Mouse (Mus musculus) gastrocnemius, postnatal 14 days (tissue): ENCODE measurements at regions not wholly inside any gene's neighbourhood (a gene's known extent, or its start where the extent isn't known, plus 50 kb on each side); places are given as distances from the start of the nearest gene placed in this dataset.

Experiments used
- DNase-seq: peaks from one replicate; pipeline ENCODE4 v3.0.0; 2021; ENCODE audit warnings: mixed read lengths
- intact Hi-C: fragments of 180-260 bp; cut with DNase I; formaldehyde crosslinking; loops from one replicate; pipeline ENCODE4 v1.15.1; 2025; ENCODE audit warnings: low total_unique reads

DNA sequence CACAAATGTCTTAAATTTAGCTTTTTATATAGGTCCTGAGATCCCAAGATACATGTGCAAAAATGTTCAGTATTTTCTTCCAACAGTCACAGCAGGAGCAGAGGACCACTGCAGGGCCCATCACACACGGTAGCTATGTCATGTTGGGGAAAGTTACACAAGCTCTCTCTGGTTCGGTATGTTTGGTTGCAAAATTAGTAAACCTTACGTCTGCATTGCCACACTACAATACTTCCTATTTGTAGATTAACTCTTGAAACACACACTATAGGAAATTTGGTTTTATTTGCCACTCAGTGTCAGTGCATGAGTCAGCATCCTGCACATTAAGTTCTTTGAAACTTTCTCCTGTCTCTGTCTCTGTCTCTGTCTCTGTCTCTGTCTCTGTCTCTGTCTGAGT is 82.0 kb downstream of the Cth start:
- intact Hi-C loops, result no loop called here
- no peak for DNase-seq

GRCm38 (mm10) chr3:157841164-157841719 is 83.6 kb downstream of the Cth start:
- intact Hi-C loops, result no loop called here
- no peak for DNase-seq

DNA sequence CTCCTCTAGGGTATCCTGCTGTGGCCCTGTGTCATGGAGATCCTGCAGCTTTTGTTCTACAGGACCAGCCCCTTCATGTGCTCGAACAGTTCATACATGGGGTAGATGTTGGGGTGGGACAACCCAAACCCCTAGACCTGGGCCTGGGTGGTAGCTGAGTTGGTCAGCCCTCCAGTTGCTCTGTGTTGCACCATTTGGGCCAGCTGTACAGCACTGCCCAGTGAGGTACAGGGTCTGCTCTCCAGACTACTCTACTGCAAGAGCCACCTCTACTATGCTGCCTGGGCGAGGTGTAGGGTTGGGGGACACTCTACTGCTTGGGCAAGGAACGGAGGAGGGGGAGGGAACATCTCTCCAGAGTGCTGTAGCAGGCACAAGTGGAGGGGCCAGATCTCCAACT is 120.6 kb downstream of the Cth start:
- intact Hi-C loops, result no loop called here
- DNase-seq, result no peak

- no peak for DNase-seq
- intact Hi-C loops, result no loop called here
Observed at GRCm38 (mm10) chr3:157803356-157803755, 121.5 kb downstream of the Cth start.

DNA sequence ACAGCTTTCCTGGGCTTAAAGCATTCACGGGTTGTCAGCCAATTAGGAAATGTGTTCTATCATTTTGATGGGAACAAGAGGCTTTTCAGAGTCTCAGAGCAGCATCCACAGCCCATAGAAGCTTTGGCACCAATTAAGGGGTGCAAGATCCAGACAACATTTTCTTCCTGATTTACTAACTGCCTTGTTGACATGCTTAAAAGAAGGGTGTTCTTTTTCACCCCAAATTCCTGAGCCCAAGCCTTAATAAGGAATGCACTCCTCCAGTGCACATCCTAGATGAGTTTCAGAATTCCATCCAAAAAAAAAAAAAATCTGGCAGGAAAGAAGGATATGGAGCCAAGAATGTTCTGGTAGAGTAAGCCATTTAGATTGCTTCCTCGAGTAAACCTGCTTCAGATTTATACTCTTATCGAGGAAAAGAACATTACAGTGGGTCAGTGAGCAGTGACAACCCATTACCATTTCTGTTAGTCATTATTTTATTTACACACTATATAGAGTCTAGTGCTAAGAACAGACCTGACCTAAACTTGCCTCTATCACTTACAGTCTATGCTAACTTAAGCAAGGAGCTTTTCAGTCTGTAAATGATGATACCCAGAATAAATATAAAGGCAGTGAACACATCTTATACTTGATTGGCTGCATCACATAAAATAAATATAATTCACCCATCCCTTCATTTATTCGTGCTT is 137.2 kb downstream of the Cth start:
- intact Hi-C loops, result no loop called here

DNA sequence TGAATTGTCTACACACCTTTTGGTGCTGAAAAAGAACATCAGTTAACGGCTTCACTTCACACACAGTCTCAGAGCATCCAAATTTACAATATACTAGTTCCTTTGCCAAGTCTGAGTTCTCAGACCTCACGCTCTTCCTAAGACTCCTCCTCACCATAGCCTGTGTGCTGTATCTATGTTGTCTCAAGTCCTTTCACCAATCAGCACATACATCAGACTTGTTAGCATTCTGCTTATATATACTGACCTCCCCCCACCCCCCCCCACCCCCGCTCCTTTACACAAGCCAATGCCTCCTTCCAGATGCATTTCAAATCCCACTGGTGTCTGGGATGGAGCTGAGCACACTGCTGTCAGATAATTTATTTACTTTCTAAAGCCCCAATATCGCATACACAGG is 143.8 kb downstream of the Cth start:
- intact Hi-C loops, result no loop called here
- DNase-seq, result no peak

More for the DNA sequence above, 137.2 kb downstream of the Cth start:
- DNase-seq, result no peak

DNA sequence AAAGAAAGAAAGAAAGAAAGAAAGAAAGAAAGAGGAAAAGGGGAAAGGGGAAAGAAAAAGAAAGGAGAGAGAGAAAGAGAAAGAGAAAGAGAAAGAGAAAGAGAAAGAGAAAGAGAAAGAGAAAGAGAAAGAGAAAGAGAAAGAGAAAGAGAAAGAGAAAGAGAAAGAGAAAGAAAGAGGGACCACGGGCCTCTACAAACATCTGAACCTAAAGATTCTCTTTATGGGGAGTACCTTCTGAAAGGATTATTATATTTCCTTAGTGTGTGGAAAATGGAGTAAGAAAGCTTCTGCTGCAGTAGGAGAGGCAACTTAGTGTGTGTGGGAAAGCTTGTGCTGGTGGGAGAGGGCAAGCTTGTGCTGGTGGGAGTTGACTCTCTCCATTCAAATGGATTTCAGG is 147.1 kb downstream of the Cth start:
- DNase-seq, result no peak
- intact Hi-C loops, result no loop called here

- intact Hi-C loops, result no loop called here
- no peak for DNase-seq
Observed at GRCm38 (mm10) chr3:157763487-157764199, 161.2 kb downstream of the Cth start.

DNA sequence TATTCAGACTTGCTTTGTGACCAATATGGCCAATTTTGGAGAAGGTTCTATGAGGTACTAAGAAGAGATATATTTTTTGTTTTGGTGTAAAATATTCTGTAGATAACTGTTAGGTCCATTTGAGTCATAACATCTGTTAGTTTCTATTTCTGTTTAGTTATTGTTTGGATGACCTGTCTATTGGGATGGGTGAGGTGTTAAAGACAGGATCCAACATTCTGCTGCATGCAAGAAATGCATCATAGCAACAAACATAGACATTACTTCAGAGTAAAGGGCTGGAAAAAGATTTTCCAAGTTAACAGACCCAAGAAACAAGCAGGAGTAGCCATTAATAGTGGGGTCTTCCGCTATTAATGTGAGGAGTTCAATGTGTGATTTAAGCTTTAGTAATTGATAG is 165.0 kb downstream of the Cth start:
- intact Hi-C loops, result no loop called here
- DNase-seq, result no peak

- intact Hi-C loops, result no loop called here
- no peak for DNase-seq
Observed at GRCm38 (mm10) chr3:157754826-157755225, 170.1 kb downstream of the Cth start.

GRCm38 (mm10) chr3:157750266-157750665 is 174.6 kb downstream of the Cth start:
- intact Hi-C loops, result no loop called here
- no peak for DNase-seq

DNA sequence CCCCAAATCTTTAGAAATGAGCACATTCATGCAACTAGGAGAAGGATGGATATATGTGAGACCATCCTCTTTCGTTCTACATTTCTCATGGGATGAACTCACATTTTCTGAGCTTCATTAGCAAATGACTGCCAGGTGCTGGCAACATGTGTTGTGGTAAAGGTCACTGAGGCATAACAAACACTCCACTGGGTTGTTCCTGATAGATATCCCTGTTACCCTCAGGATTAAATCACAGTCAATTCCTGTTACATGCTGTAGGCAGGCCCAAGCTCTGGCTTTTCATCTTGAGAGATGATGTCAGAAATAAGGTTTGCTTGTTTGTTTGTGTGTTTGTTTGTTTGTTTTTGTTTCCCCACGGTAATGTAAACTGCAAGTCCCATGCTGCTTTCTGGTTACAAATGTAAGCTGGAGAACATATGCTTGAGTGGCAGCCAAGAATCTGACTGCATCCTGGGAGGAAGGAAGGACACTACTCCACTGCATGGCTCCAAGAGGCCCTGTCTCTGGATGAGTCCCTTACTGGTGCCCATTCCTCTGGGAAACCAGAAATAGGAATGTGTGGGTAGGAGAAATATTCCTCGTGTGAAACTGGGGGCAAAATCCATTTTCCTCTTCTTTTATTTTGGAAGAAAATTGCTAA is 176.4 kb downstream of the Cth start:
- DNase-seq, result no peak
- intact Hi-C loops, result no loop called here

DNA sequence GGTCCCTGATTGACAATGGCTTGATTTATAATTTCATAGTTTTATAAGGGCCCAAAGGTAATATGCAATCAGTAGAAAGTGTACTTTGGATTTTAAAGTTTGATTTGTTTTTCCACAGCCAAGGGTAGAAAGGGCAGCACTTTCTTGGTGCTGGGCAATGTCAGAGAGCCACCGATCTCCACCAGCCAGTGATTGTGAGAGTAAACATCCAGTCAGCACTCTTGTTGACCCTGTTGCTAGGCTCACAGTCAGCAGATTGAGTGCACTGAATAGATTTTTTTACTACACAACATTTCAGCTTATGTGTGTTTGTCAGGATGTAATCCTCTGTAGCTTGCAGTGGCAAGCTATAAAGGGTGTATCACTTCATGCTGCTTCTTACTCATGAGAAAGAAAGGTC is 176.3 kb downstream of the Ptger3 start:
- intact Hi-C loops, result no loop called here
- no peak for DNase-seq

DNA sequence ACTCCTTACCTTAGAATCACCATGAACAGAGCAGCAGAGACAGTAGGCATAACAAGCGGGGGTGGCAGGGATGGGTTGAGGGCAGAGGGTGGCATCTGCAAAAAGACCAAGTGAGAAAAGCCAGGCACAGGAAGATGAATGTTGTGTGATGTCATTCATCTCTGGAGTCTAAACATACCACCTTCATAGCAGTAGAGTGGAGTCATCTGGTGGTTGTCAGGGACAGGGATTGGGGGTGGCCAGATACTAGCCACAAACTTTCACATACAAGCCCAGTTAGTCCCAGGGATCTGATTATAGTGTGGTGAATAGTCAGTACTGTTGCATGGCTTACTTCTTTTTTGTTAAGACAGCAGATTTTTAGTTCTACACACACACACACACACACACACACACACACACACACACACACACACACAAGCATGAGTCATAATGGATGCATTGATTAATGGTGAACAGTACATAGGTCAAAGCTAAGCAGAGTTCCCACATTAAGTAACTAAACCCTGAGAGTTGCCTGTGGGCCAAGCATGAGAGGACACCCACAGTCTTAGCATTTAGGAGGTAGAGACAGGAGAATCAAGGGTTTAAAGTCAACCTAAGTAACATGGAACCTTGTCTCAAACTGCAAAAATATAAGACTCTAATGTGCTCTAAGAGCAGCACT is 173.1 kb downstream of the Ptger3 start:
- intact Hi-C loops, result no loop called here
- no peak for DNase-seq

GRCm38 (mm10) chr3:157732136-157732940 is 165.6 kb downstream of the Ptger3 start:
- no peak for DNase-seq
- intact Hi-C loops, result no loop called here

- no peak for DNase-seq
- intact Hi-C loops, result no loop called here
Observed at GRCm38 (mm10) chr3:157729711-157730367, 163.1 kb downstream of the Ptger3 start.

- intact Hi-C loops, result no loop called here
- no peak for DNase-seq
Observed at GRCm38 (mm10) chr3:157724542-157724941, 157.8 kb downstream of the Ptger3 start.

GRCm38 (mm10) chr3:157723184-157723583 is 156.5 kb downstream of the Ptger3 start:
- no peak for DNase-seq
- intact Hi-C loops, result no loop called here
